8 mouse cellular contexts compared by ENCODE assay signal in the genomic region with DNA sequence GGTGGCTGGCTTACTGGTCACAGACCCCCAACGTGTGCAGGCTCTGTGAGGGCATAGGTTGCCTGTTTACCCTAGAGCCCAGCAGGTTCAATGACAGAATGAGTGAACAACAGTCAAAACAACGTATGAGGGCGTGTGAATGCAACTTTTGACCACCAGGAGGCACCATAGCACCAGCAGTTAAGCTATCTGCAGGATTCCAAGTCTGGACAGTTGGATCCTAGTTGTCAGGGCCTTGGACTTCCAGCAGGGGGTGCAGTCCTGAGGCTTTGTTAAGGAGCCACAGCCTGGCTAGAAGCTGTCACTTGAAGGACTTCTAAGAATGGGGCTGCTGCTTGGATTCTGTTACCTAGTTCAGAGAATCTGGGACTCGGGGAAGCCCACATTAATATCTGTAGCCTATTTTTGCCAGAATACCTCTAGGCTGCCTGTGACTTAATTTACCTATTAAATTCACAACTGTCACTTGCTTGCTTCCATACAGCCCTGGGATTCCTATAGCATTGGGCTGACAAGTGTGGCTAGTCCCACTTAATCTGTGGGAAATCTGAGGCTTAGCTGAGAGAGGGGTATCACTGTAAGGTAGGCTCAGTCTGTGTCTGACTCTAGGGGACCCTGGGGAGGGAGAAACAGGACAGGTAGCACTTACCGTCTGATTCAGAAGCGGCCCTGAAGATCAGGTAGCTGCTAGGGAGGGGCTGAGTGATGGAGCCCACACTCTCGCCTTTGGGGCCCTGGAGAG. TPM values are rescaled to one million over a fixed set of nuclear protein-coding genes. Genes with fewer than 3 reads are reported as not detected.
DNase-seq lines count a peak whose midpoint lies in the region; ATAC-seq lines count a peak whose summit lies in the region.

No protein-coding gene starts in this region.

- intact Hi-C loops in left cerebral cortex, postnatal 4 days (cut with DNase I): loop anchor here (5.0 kb wide), 1 partner anchor 55 kb away; no protein-coding TSS in a partner anchor

- H3K9ac ChIP-seq in liver, embryonic 12.5 days: no peak overlapping the region
- H3K9ac ChIP-seq in midbrain, embryonic 15.5 days: no peak overlapping the region

- peak; percentile 82 for DNase-seq in liver
- peak; percentile 90 for DNase-seq in embryonic facial prominence, embryonic 10.5 days (ENCODE audit: low spot score)
- peak; percentile 92 for DNase-seq in kidney, adult 11 months
- peak; percentile 97 for DNase-seq in left cerebral cortex, postnatal 4 days
- DNase-seq in spleen, adult 18-20 months: peak; percentile 67 to 86

- ATAC-seq in liver, embryonic 12.5 days: no peak
- ATAC-seq in granulocyte monocyte progenitor cell, adult 5-6 weeks (replicated peaks; ENCODE audit: poor library complexity, severe bottlenecking): peak; percentile 98
- peak; percentile 76; the same call in 1 of the 2 replicates for ATAC-seq in midbrain, embryonic 15.5 days (replicated peaks)

- H3K4me1 ChIP-seq in liver, embryonic 12.5 days: no peaks in the 10 kb centered on the region
- peaks cover 6% of the 10 kb centered on the region; the same call in 1 of the 2 replicates for H3K4me1 ChIP-seq in embryonic facial prominence, embryonic 10.5 days
- H3K4me1 ChIP-seq in midbrain, embryonic 15.5 days: no peaks in the 10 kb centered on the region

- H3K9me3 ChIP-seq in liver, embryonic 12.5 days (replicated peaks): no peaks in the 10 kb centered on the region
- no peaks in the 10 kb centered on the region for H3K9me3 ChIP-seq in embryonic facial prominence, embryonic 10.5 days
- H3K9me3 ChIP-seq in midbrain, embryonic 15.5 days: no peaks in the 10 kb centered on the region

- H3K27ac ChIP-seq in liver, embryonic 12.5 days: no peak overlapping the region
- H3K27ac ChIP-seq in embryonic facial prominence, embryonic 10.5 days (replicated peaks): no peak overlapping the region
- H3K27ac ChIP-seq in midbrain, embryonic 15.5 days: no peak overlapping the region

- 36% methylated on average over 7 of the region's 7 CpGs for WGBS in liver, embryonic 12.5 days (ENCODE audit: insufficient replicate concordance)
- WGBS in embryonic facial prominence, embryonic 10.5 days: 38% methylated on average over 7 of the region's 7 CpGs
- 39% methylated on average over 7 of the region's 7 CpGs for WGBS in midbrain, embryonic 15.5 days

- no peak overlapping the region for H3K4me2 ChIP-seq in liver, embryonic 12.5 days
- H3K4me2 ChIP-seq in midbrain, embryonic 15.5 days: no peak overlapping the region

- H3K27me3 ChIP-seq in liver, embryonic 12.5 days (replicated peaks): no peaks in the 10 kb centered on the region
- H3K27me3 ChIP-seq in embryonic facial prominence, embryonic 10.5 days (replicated peaks; ENCODE audit: low read depth, poor library complexity, severe bottlenecking): no peaks in the 10 kb centered on the region
- H3K27me3 ChIP-seq in midbrain, embryonic 15.5 days (replicated peaks): no peaks in the 10 kb centered on the region

- H3K4me3 ChIP-seq in liver, embryonic 12.5 days: no peak overlapping the region
- H3K4me3 ChIP-seq in embryonic facial prominence, embryonic 10.5 days: no peak overlapping the region
- no peak overlapping the region for H3K4me3 ChIP-seq in midbrain, embryonic 15.5 days

- 0 out of 2 replicates have a peak, but pooled peaks cover 3% of the 10 kb centered on the region for H3K36me3 ChIP-seq in liver, embryonic 12.5 days
- peaks cover 34% of the 10 kb centered on the region for H3K36me3 ChIP-seq in embryonic facial prominence, embryonic 10.5 days (replicated peaks)
- H3K36me3 ChIP-seq in midbrain, embryonic 15.5 days (replicated peaks): peaks cover 38% of the 10 kb centered on the region; the same call in 1 of the 2 replicates

RNA-seq across cellular contexts. Expression of a gene that starts 21.2 kb away (rescaled TPM):
- polyA plus RNA-seq in liver, embryonic 12.5 days (2016; fragmentation: Nextera tagmentation; extraction: Ambion mirVana): 0.14 and 0.16 TPM in 2 replicates
- polyA plus RNA-seq in embryonic facial prominence, embryonic 10.5 days (2016; fragmentation: Nextera tagmentation; extraction: Ambion mirVana): 0.35 and 0.65 TPM in 2 replicates
- 1.2 and 2.8 TPM in 2 replicates for total RNA-seq in granulocyte monocyte progenitor cell, adult 5-6 weeks (2014; fragmentation: Nextera tagmentation)
- 0.72 and 1.7 TPM in 2 replicates for total RNA-seq in granulocyte monocyte progenitor cell, adult 5-6 weeks (2017)
- 1 to 10 TPM; 2.1 to 2.9 TPM for total RNA-seq in left cerebral cortex, postnatal 4 days (2021)
- polyA plus RNA-seq in midbrain, embryonic 15.5 days (2015; fragmentation: Nextera tagmentation; extraction: Ambion mirVana): 1.1 and 1.2 TPM in 2 replicates

RNA-seq across cellular contexts. Expression of a gene that starts 49.9 kb away (rescaled TPM):
- polyA plus RNA-seq in liver, embryonic 12.5 days (2016; fragmentation: Nextera tagmentation; extraction: Ambion mirVana): 4.7 and 4.8 TPM in 2 replicates
- 15.8 and 16.8 TPM in 2 replicates for polyA plus RNA-seq in embryonic facial prominence, embryonic 10.5 days (2016; fragmentation: Nextera tagmentation; extraction: Ambion mirVana)
- total RNA-seq in granulocyte monocyte progenitor cell, adult 5-6 weeks (2014; fragmentation: Nextera tagmentation): 3.9 and 5.2 TPM in 2 replicates
- 7.5 and 16.6 TPM in 2 replicates for total RNA-seq in granulocyte monocyte progenitor cell, adult 5-6 weeks (2017)
- 10 to 100 TPM; 67.5 to 84.1 TPM for total RNA-seq in left cerebral cortex, postnatal 4 days (2021)
- 39.7 and 44.0 TPM in 2 replicates for polyA plus RNA-seq in midbrain, embryonic 15.5 days (2015; fragmentation: Nextera tagmentation; extraction: Ambion mirVana)

RNA-seq across cellular contexts. Expression of a gene that starts 57.4 kb away (rescaled TPM):
- 1.3 and 1.5 TPM in 2 replicates for polyA plus RNA-seq in liver, embryonic 12.5 days (2016; fragmentation: Nextera tagmentation; extraction: Ambion mirVana)
- 9.7 and 12.2 TPM in 2 replicates for polyA plus RNA-seq in embryonic facial prominence, embryonic 10.5 days (2016; fragmentation: Nextera tagmentation; extraction: Ambion mirVana)
- 6.1 and 9.0 TPM in 2 replicates for total RNA-seq in granulocyte monocyte progenitor cell, adult 5-6 weeks (2014; fragmentation: Nextera tagmentation)
- total RNA-seq in granulocyte monocyte progenitor cell, adult 5-6 weeks (2017): 4.2 and 5.2 TPM in 2 replicates
- 1 to 10 TPM; 5.0 to 7.7 TPM for total RNA-seq in left cerebral cortex, postnatal 4 days (2021)
- 3.2 and 3.5 TPM in 2 replicates for polyA plus RNA-seq in midbrain, embryonic 15.5 days (2015; fragmentation: Nextera tagmentation; extraction: Ambion mirVana)

RNA-seq across cellular contexts. Expression of a gene that starts 59.9 kb away (rescaled TPM):
- not detected in 2 replicates for polyA plus RNA-seq in liver, embryonic 12.5 days (2016; fragmentation: Nextera tagmentation; extraction: Ambion mirVana)
- polyA plus RNA-seq in embryonic facial prominence, embryonic 10.5 days (2016; fragmentation: Nextera tagmentation; extraction: Ambion mirVana): not detected in 2 replicates
- not detected in 2 replicates for total RNA-seq in granulocyte monocyte progenitor cell, adult 5-6 weeks (2014; fragmentation: Nextera tagmentation)
- not detected in 2 replicates for total RNA-seq in granulocyte monocyte progenitor cell, adult 5-6 weeks (2017)
- not detected for total RNA-seq in left cerebral cortex, postnatal 4 days (2021)
- not detected in 2 replicates for polyA plus RNA-seq in midbrain, embryonic 15.5 days (2015; fragmentation: Nextera tagmentation; extraction: Ambion mirVana)
